Mouse (Mus musculus): ENCODE results near the gene Eef1a2. TPM values are rescaled to one million over a fixed set of nuclear protein-coding genes. Genes with fewer than 3 reads are reported as not detected.

The Eef1a2 gene
- total RNA-seq, 2 experiments from 2014 or later, result 2,073 to 2,141 TPM

Other genes with a start within 250 kb of the Eef1a2 start
- gene Ythdf1, start 236.1 kb downstream of the Eef1a2 start, total RNA-seq (2021), result 10 to 100 TPM; 33.5 to 37.3 TPM
- not detected for gene Birc7, start 228.0 kb downstream of the Eef1a2 start, total RNA-seq (2021)
- gene Nkain4, start 202.3 kb downstream of the Eef1a2 start, total RNA-seq (2021), result not detected
- 10 to 100 TPM; 28.3 to 30.0 TPM for gene Arfgap1, start 189.8 kb downstream of the Eef1a2 start, total RNA-seq (2021)
- 1 to 10 TPM; 1.6 to 1.8 TPM for gene Col20a1, start 170.5 kb downstream of the Eef1a2 start, total RNA-seq (2021)
- gene Chrna4, start 113.5 kb downstream of the Eef1a2 start, total RNA-seq (2021), result under 1 TPM; 0.15 to 0.37 TPM
- gene Kcnq2, start 21.7 kb downstream of the Eef1a2 start, total RNA-seq (2021), result not detected
- 10 to 100 TPM; 40.4 to 45.1 TPM for gene Ppdpf, start 30.2 kb upstream of the Eef1a2 start, total RNA-seq (2021)
- gene Ptk6, start 45.8 kb upstream of the Eef1a2 start, total RNA-seq (2021), result not detected
- gene Srms, start 56.2 kb upstream of the Eef1a2 start, total RNA-seq (2021), result under 1 TPM; 0.22 to 0.38 TPM
- not detected for gene Fndc11, start 63.0 kb upstream of the Eef1a2 start, total RNA-seq (2021)
- gene Helz2, start 85.0 kb upstream of the Eef1a2 start, total RNA-seq (2021), result 1 to 10 TPM; 2.7 to 3.3 TPM
- 10 to 100 TPM in 1 of 2 experiments, 1 to 10 TPM in 1; 7.3 to 10.6 TPM for gene Gmeb2, start 131.0 kb upstream of the Eef1a2 start, total RNA-seq (2021)
- gene Stmn3, start 157.5 kb upstream of the Eef1a2 start, total RNA-seq (2021), result under 1 TPM in 1 of 2 experiments, not detected in 1; 0.31 TPM
- gene Rtel1, start 162.7 kb upstream of the Eef1a2 start, total RNA-seq (2021), result 10 to 100 TPM in 1 of 2 experiments, 1 to 10 TPM in 1; 9.2 to 12.2 TPM
- gene Zgpat, start 207.9 kb upstream of the Eef1a2 start, total RNA-seq (2021), result 10 to 100 TPM; 11.3 to 11.5 TPM
- 10 to 100 TPM; 21.5 to 26.1 TPM for gene Arfrp1, start 208.4 kb upstream of the Eef1a2 start, total RNA-seq (2021)
- 1 to 10 TPM; 4.7 to 5.2 TPM for gene Lime1, start 223.1 kb upstream of the Eef1a2 start, total RNA-seq (2021)

Measured in gastrocnemius, postnatal 36 days (tissue).